Mouse (Mus musculus) testis, adult 2 months (tissue): ENCODE measurements around the gene Arf1.

Source experiments
- CTCF ChIP-seq: fragments of 200-500 bp; IDR thresholded peaks from 2 replicates; pipeline ENCODE4 v1.5.1; 2012; ENCODE audit warnings: low read depth, mild to moderate bottlenecking, inconsistent platforms, low read length, moderate library complexity; ENCODE audit not compliant: control insufficient read depth, insufficient read depth, insufficient replicate concordance
- POLR2A ChIP-seq: fragments of 200-500 bp; IDR thresholded peaks from 2 replicates; pipeline ENCODE4 v1.6.1; 2012; ENCODE audit warnings: low read depth, mild to moderate bottlenecking, inconsistent platforms, low read length, moderate library complexity; ENCODE audit not compliant: control insufficient read depth

DNA sequence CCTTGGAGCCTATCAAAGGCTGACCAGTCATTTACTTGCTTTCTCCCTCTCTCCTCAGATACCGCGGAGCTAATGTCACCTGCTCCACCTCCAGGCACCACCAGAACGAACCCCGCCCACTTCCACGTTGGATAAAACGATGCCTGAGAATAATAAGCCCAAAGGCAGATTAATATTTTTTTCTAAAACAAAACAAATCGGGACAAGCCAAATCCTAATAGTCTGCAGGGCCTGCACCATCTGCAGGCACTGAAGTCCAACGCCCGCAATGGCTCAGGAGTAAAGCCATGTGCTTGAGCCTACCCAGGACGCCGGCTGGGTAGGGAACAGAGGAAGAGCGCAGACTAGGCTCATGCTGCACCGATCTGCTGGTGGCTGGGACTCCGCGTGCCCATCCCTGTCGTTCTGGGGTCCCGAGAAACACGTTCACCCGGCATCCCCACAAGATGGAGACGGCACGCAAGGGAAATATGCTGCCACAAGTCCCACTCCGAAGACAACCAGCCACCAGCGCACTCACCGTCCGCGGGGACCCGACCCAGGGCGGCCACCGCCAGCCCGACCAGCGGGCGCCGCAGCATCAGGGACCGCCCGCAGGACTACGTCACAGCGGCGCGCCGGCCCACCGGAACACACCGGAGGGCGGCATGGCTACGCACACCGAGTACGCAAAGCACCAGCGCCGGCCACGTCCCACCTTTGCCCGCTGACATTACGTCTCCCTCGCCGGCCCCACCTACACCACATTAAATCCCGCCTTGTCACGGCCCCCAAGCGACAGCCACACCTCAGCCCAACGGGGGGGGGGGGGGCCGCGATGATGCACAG lies 36.6 kb downstream of the Arf1 start:
- no peak for TF ChIP-seq CTCF
- peak; percentile 86 for TF ChIP-seq POLR2A
